Mouse (Mus musculus) cerebellum, adult 2 months (tissue): ENCODE results near the gene Lasp1. TPM values are rescaled to one million over a fixed set of nuclear protein-coding genes. Genes with fewer than 3 reads are reported as not detected.
A peak's percentile ranks its signal among the peaks of the same experiment; 100 is the strongest.
"Not testable (repeated sequence)": the region's sequence is repeated elsewhere in the genome, so short reads cannot be mapped to it uniquely, and the experiment has no call there.

Source experiments
- DNase-seq, 2 experiments: peaks; one replicate each; pipeline ENCODE4 v3.0.0; 2021
- H3K27ac ChIP-seq: fragments of 200-500 bp; 2 replicates; pipeline ENCODE4 v1.5.1; 2012; ENCODE audit warnings: low read length, control low read depth, inconsistent platforms; ENCODE audit not compliant: insufficient read depth
- H3K27me3 ChIP-seq: fragments of 200-500 bp; 2 replicates; pipeline ENCODE4 v1.6.1; 2012; ENCODE audit warnings: inconsistent platforms, mild to moderate bottlenecking, low read length, moderate library complexity; ENCODE audit not compliant: control insufficient read depth, insufficient read depth
- H3K4me1 ChIP-seq: fragments of 200-500 bp; 2 replicates; pipeline ENCODE4 v1.6.1; 2011; ENCODE audit warnings: low read length; ENCODE audit not compliant: control insufficient read depth, insufficient read depth
- H3K4me3 ChIP-seq: fragments of 200-500 bp; replicated peaks from 2 replicates; pipeline ENCODE3; 2011; ENCODE audit warnings: mild to moderate bottlenecking, low read depth, low read length, control low read depth; ENCODE audit not compliant: insufficient read depth
- CTCF ChIP-seq: fragments of 200-500 bp; IDR thresholded peaks from 2 replicates; pipeline ENCODE4 v1.5.1; 2011; ENCODE audit warnings: low read depth, mild to moderate bottlenecking, control low read depth, low read length, moderate library complexity, borderline replicate concordance; ENCODE audit not compliant: insufficient read depth
- POLR2A ChIP-seq: fragments of 200-500 bp; IDR thresholded peaks from 2 replicates; pipeline ENCODE4 v1.6.1; 2011; ENCODE audit warnings: low read length, control low read depth, borderline replicate concordance; ENCODE audit not compliant: insufficient read depth
- WGBS: fragments of 180-500 bp; shearing (Covaris S2); methylation state at CpG from one replicate; pipeline ENCODE4 v1.1.7; 2018; 5-methylcytosine and 5-hydroxymethylcytosine counted together
- polyA plus RNA-seq: library from polyadenylated mRNA; depleted of rRNA; stranded (reverse); fragments of >200 nt; gene quantifications from 2 replicates; pipeline ENCODE4 v1.2.3, GENCODE M21; 2012

Gene Lasp1
- polyA plus RNA-seq, 1 experiment, result 74.9 TPM

DNA sequence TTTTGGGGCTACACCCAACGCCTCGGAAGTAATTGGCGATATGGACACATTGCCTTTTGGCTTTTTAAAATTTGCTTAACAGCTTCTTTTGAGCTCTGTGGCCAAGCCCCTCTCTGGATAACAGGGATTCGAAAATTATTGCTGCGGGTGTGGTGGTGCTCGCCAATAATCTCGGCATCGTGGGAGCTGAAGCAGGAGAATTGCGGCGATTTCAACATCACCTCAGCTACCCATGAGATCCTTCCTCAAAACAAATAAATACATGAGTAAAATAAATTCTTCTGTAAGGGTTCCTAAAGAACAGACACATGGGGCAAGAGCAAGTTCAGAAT is 16.3 kb upstream of the Lasp1 start:
- Histone ChIP-seq H3K27me3 (no peaks in the 10 kb centered on the region), H3K27ac (peak overlapping the region; percentile 46; the same call in 1 of the 2 replicates), H3K4me3 (peak overlapping the region; percentile 69), H3K4me1 (no peaks in the 10 kb centered on the region)
- under 1% methylated on average over 10 of the region's 10 CpGs for WGBS
- no peak for TF ChIP-seq POLR2A
- TF ChIP-seq CTCF, result no peak
- no peak for DNase-seq

DNA sequence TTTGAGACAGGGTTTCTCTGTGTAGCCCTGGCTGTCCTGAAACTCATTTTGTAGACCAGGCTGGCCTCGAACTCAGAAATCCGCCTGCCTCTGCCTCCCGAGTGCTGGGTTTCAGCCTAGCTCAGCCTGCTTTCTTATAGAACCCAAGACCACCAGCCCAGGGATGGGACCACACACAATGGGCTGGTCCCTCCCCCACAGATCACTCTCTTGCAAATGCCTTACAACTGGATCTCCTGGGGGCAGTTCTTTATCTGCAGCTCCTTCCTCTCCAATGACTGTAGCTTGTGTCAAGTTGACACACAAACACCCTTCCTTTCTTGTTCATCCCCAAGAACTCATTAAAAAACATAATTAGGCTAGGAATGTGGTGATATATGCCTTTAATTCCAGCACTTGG is 10.8 kb upstream of the Lasp1 start:
- no peak for TF ChIP-seq CTCF
- no peak for TF ChIP-seq POLR2A
- Histone ChIP-seq H3K4me3 (no peak overlapping the region), H3K4me1 (no peaks in the 10 kb centered on the region), H3K27me3 (no peaks in the 10 kb centered on the region), H3K27ac (no peak overlapping the region)
- no peak for DNase-seq
- WGBS, result 89% methylated on average over 3 of the region's 3 CpGs

DNA sequence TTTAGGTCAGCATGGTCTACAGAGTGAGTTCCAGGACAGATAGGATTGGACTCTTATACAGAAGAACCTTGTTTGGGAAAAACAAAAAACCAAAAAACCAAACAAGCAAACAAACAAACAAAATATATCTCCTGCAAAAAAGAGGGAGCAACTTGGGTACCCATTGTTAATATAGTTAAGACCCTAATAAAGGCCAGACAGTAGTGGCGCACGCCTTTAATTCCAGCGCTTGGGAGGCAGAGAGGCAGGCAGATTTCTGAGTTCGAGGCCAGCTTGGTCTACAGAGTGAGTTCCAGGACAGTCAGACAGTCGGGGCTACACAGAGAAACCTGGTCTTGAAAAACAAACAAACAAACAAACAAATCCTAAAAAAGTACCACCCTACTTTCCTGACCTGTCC is 9.1 kb upstream of the Lasp1 start:
- Histone ChIP-seq H3K4me1 (no peaks in the 10 kb centered on the region), H3K27me3 (no peaks in the 10 kb centered on the region), H3K27ac (no peak overlapping the region), H3K4me3 (no peak overlapping the region)
- WGBS, result 86% methylated on average over 5 of the region's 5 CpGs
- DNase-seq, result no peak
- TF ChIP-seq CTCF (no peak), POLR2A (no peak)

DNA sequence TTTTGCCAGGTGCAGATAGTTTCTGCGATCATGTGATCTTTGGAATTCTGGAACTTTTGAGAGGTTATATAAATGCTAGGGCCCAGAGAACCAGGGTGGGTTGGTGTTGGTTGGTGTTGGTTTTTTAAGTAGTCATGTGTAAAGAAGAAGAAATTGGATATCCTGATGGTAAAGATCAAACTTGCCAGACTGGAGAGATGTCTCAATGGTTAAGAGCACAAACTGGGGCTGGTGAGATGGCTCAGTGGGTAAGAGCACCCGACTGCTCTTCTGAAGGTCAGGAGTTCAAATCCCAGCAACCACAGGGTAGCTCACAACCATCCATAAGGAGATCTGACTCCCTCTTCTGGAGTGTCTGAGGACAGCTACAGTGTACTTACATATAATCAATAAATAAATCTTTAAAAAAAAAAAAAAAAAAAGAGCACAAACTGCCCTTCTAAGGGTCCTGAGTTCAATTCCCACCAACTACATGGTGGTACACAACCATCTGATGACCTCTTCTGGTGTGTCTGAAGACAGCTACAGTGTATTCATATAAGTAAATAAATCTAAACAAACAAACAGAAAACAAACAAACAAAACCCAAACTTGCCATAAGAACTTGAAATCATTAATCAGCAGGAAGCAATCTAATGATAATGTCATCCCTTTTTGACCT is 7.9 kb upstream of the Lasp1 start:
- not testable (repeated sequence) for H3K4me3 ChIP-seq, H3K27ac ChIP-seq, H3K27me3 ChIP-seq, H3K4me1 ChIP-seq, DNase-seq
- WGBS, result 68% methylated on average over 2 of the region's 2 CpGs

DNA sequence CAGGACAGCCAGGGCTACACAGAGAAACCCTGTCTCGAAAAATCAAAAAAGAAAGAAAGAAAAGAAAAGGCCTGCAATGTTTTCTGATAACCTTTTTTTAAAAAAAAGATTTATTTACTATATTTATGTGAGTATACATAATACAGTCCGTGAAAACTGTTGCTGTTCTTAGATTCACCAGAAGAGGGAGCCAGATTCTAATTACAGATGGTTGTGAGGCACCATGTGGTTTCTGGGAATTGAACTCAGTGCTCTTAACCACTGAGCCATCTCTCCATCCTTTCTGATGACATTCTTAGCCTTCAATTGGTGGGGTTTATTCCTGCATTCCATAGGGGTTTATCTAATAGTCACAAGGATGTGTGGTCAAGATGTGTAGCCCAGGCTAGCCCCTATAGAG is 5.6 kb upstream of the Lasp1 start:
- 1% methylated on average over 2 of the region's 2 CpGs for WGBS
- H3K27me3 ChIP-seq, result no peaks in the 10 kb centered on the region
- TF ChIP-seq POLR2A (no peak), CTCF (peak; percentile 40; the same call in 1 of the 2 replicates)
- peak in 1 of 2 experiments; percentile 61 for DNase-seq
- no peak overlapping the region for H3K4me3 ChIP-seq
- no peaks in the 10 kb centered on the region for H3K4me1 ChIP-seq
- no peak overlapping the region for H3K27ac ChIP-seq

DNA sequence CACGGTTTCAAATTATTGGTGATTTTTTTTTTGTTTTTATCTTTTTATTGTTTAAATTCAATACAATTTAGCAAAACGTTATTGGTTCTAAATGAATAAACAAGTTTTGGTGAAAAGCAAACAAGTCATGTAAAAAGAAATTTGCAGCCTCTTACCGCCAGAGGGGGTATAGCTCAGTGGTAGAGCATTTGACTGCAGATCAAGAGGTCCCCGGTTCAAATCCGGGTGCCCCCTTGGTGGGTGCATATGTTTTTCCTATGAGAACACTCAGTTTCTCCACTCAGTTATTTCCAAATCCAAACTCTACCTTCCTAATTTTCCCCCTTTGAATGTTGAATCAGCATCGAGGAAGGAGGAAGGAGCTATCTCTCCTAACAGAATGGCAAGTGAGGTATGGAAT is 1.9 kb upstream of the Lasp1 start:
- no peaks in the 10 kb centered on the region for H3K27me3 ChIP-seq
- H3K4me3 ChIP-seq, result no peak overlapping the region
- WGBS, result 3% methylated on average over 6 of the region's 6 CpGs
- peaks cover 8% of the 10 kb centered on the region; the same call in 1 of the 2 replicates for H3K4me1 ChIP-seq
- H3K27ac ChIP-seq, result no peak overlapping the region
- TF ChIP-seq POLR2A (no peak), CTCF (no peak)
- peak; percentile 78 to 83 for DNase-seq

DNA sequence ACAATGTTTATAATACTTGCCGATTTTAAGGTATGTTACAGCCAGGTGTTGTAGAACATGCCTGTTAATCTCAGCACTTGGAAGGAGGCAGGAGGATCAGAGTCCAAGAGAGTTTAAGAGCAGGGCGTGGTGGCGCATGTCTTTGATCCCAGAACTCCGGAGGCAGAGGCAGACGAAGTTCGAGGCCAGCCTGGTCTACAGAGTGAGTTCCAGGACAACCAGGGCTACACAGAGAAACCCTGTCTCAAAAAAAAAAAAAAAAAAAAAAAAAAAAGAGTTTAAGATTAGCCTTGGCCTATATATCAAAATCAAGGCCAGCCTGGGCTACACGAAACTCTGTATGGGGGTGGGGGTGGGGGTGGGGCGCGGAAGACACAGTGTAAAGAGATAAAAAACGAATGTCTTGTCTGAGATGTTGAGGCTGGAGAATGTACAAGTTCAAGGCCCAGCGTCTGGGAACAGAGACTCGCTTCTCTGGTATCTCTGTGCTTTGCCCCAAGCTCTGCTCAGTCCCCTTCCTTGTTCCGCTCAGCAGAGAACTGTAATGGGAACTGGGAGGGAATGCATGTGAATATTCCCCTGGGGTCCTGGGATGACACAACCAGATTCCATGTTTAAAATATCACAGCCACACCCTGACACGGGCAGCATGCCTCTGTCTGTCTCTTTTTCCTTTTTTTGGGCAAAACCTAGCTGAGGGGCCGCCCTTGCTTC is 1.3 kb upstream of the Lasp1 start:
- Histone ChIP-seq H3K27me3 (no peaks in the 10 kb centered on the region), H3K27ac (no peak overlapping the region), H3K4me3 (no peak overlapping the region), H3K4me1 (peaks cover 11% of the 10 kb centered on the region; the same call in 1 of the 2 replicates)
- peak in 1 of 2 experiments; percentile 11 for DNase-seq
- 69% methylated on average over 15 of the region's 15 CpGs for WGBS
- TF ChIP-seq CTCF (no peak), POLR2A (no peak)

DNA sequence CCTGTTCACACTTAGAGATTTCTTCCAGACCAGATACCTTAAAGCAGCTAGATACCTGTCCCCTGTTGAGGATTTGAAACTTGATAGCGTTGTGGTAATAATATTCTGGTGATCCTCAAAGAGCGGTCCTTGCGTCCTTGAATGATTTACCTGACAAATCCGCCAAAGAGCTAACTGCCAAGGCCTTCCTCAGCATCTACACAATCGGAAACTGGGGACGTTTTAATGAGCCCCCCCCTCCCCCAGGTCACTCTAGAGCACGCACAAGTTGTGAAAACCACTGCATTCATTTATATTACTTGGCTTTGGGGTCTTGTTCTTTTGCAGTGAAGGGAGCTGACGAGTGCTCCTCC is 741 bp upstream of the Lasp1 start:
- DNase-seq, result no peak
- WGBS, result 61% methylated on average over 8 of the region's 8 CpGs
- TF ChIP-seq POLR2A, result no peak
- no peak for TF ChIP-seq CTCF
- no peak overlapping the region for H3K27ac ChIP-seq
- H3K4me3 ChIP-seq, result peak overlapping the region; percentile 17
- H3K4me1 ChIP-seq, result peaks cover 11% of the 10 kb centered on the region; the same call in 1 of the 2 replicates
- no peaks in the 10 kb centered on the region for H3K27me3 ChIP-seq
